Mouse (Mus musculus) thymus, adult 2 months (tissue): ENCODE data around the gene Anapc11. TPM values are rescaled to one million over a fixed set of nuclear protein-coding genes. Genes with fewer than 3 reads are reported as not detected.

Source experiments
- DNase-seq: peaks from one replicate; pipeline ENCODE4 v3.0.0; 2021
- H3K27ac ChIP-seq: fragments of 200-500 bp; 2 replicates; pipeline ENCODE4 v1.5.1; 2012; ENCODE audit warnings: low read length, control low read depth; ENCODE audit not compliant: control insufficient read depth, insufficient read depth
- H3K27me3 ChIP-seq: fragments of 200-500 bp; 2 replicates; pipeline ENCODE4 v1.6.1; 2012; ENCODE audit warnings: mild to moderate bottlenecking, low read length, moderate library complexity, mixed read lengths; ENCODE audit not compliant: control insufficient read depth, insufficient read depth
- H3K36me3 ChIP-seq: fragments of 200-500 bp; 2 replicates; pipeline ENCODE4 v1.6.1; 2012; ENCODE audit warnings: mild to moderate bottlenecking, low read length, moderate library complexity; ENCODE audit not compliant: control insufficient read depth, insufficient read depth
- H3K4me1 ChIP-seq: fragments of 200-500 bp; replicated peaks from 2 replicates; pipeline ENCODE4 v1.6.1; 2012; ENCODE audit warnings: low read length; ENCODE audit not compliant: control insufficient read depth, insufficient read depth
- H3K4me3 ChIP-seq: fragments of 200-500 bp; 2 replicates; pipeline ENCODE4 v1.5.1; 2012; ENCODE audit warnings: mild to moderate bottlenecking, low read length, control low read depth, moderate library complexity; ENCODE audit not compliant: control insufficient read depth, insufficient read depth
- CTCF ChIP-seq: fragments of 200-500 bp; IDR thresholded peaks from 2 replicates; pipeline ENCODE4 v1.5.1; 2012; ENCODE audit warnings: mild to moderate bottlenecking, control low read depth, low read length, moderate library complexity, borderline replicate concordance; ENCODE audit not compliant: control insufficient read depth, poor library complexity, insufficient read depth; ENCODE audit errors: extremely low read depth
- POLR2A ChIP-seq: fragments of 200-500 bp; IDR thresholded peaks from 2 replicates; pipeline ENCODE4 v1.6.1; 2012; ENCODE audit warnings: mild to moderate bottlenecking, low read length, control low read depth, moderate library complexity; ENCODE audit not compliant: control insufficient read depth, poor library complexity, insufficient read depth; ENCODE audit errors: extremely low read depth
- WGBS: fragments of 180-500 bp; shearing (Covaris S2); methylation state at CpG from one replicate; pipeline ENCODE4 v1.1.7; 2018; 5-methylcytosine and 5-hydroxymethylcytosine counted together
- polyA plus RNA-seq: library from polyadenylated mRNA; depleted of rRNA; stranded (reverse); fragments of >200 nt; gene quantifications from 2 replicates; pipeline ENCODE4 v1.2.3, GENCODE M21; 2012; rRNA removed

Anapc11 gene
- polyA plus RNA-seq, 1 experiment, result 140 TPM

GRCm38 (mm10) chr11:120651872-120652271, 53.7 kb downstream of the Anapc11 start:
- Histone ChIP-seq H3K4me3 (no peak overlapping the region), H3K27ac (no peak overlapping the region), H3K27me3 (no peaks in the 10 kb centered on the region), H3K4me1 (peaks cover 11% of the 10 kb centered on the region), H3K36me3 (no peaks in the 10 kb centered on the region)
- 96% methylated on average over 3 of the region's 3 CpGs for WGBS
- TF ChIP-seq POLR2A, result no peak
- TF ChIP-seq CTCF, result no peak
- no peak for DNase-seq

- H3K27me3 ChIP-seq, result peaks cover 5% of the 10 kb centered on the region; the same call in 1 of the 2 replicates
- no peak overlapping the region for H3K4me3 ChIP-seq
- no peak overlapping the region for H3K27ac ChIP-seq
- no peak for TF ChIP-seq POLR2A
- no peak for TF ChIP-seq CTCF
- 0 out of 2 replicates have a peak, but pooled peaks cover 2% of the 10 kb centered on the region for H3K4me1 ChIP-seq
- H3K36me3 ChIP-seq, result no peaks in the 10 kb centered on the region
- DNase-seq, result no peak
- 89% methylated on average over 3 of the region's 3 CpGs for WGBS
Observed at GRCm38 (mm10) chr11:120654741-120655140, 56.5 kb downstream of the Anapc11 start.

DNA sequence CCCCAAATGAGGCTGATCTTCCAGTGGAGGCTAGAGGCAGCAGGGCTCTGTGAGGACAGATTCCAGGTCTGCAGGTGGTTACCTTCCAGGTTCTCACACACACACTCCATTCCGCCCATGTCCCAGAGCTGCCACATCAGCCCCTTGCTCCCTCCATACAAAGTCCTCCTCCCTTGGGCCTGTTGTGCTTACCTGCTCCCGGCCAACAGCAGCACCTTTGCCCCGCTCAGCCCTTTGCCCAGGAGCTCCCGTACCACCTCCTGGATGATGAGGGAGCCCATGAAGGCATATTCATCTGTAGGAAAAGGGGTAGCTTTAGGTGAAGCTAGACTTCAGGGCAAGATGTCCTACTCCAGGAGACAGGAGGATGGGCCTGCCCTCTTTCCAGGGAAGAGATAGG, 59.1 kb downstream of the Anapc11 start:
- Histone ChIP-seq H3K27me3 (peaks cover 21% of the 10 kb centered on the region), H3K4me3 (no peak overlapping the region), H3K27ac (no peak overlapping the region), H3K4me1 (peaks cover 14% of the 10 kb centered on the region), H3K36me3 (no peaks in the 10 kb centered on the region)
- TF ChIP-seq POLR2A (no peak), CTCF (no peak)
- 96% methylated on average over 4 of the region's 4 CpGs for WGBS
- no peak for DNase-seq

Other genes starting within 250 kb of the Anapc11 start
- gene Actg1, start 249.9 kb upstream of the Anapc11 start, polyA plus RNA-seq, result 1,233 and 1,455 TPM in 2 replicates
- gene Fscn2, start 236.9 kb upstream of the Anapc11 start, polyA plus RNA-seq, result 0.19 and 0.37 TPM in 2 replicates
- 59.7 and 64.4 TPM in 2 replicates for gene Faap100, start 219.7 kb upstream of the Anapc11 start, polyA plus RNA-seq
- gene Nploc4, start 160.7 kb upstream of the Anapc11 start, polyA plus RNA-seq, result 71.4 and 86.4 TPM in 2 replicates
- gene Tspan10, start 155.8 kb upstream of the Anapc11 start, polyA plus RNA-seq, result 16.8 and 24.0 TPM in 2 replicates
- gene Pde6g, start 144.9 kb upstream of the Anapc11 start, polyA plus RNA-seq, result 0.55 and 0.64 TPM in 2 replicates
- gene Oxld1, start 140.4 kb upstream of the Anapc11 start, polyA plus RNA-seq, result 15.5 and 17.3 TPM in 2 replicates
- gene Ccdc137, start 140.3 kb upstream of the Anapc11 start, polyA plus RNA-seq, result 25.6 and 30.1 TPM in 2 replicates
- 25.9 and 28.4 TPM in 2 replicates for gene Arl16, start 130.8 kb upstream of the Anapc11 start, polyA plus RNA-seq
- gene Mrpl12, start 113.8 kb upstream of the Anapc11 start, polyA plus RNA-seq, result 89.6 and 92.3 TPM in 2 replicates
- gene Slc25a10, start 106.6 kb upstream of the Anapc11 start, polyA plus RNA-seq, result 102 and 103 TPM in 2 replicates
- gene Gcgr, start 67.7 kb upstream of the Anapc11 start, polyA plus RNA-seq, result 1.0 TPM in 2 replicates
- gene Mcrip1, start 48.7 kb upstream of the Anapc11 start, polyA plus RNA-seq, result 167 and 191 TPM in 2 replicates
- gene Ppp1r27, start 47.3 kb upstream of the Anapc11 start, polyA plus RNA-seq, result 5.0 and 6.4 TPM in 2 replicates
- 125 and 139 TPM in 2 replicates for gene P4hb, start 25.2 kb upstream of the Anapc11 start, polyA plus RNA-seq
- 1,184 and 1,219 TPM in 2 replicates for gene Arhgdia, start 16.8 kb upstream of the Anapc11 start, polyA plus RNA-seq
- gene Alyref, start 56 bp upstream of the Anapc11 start, polyA plus RNA-seq, result 60.9 and 74.6 TPM in 2 replicates
- 2.2 and 2.8 TPM in 2 replicates for gene Npb, start 10.1 kb downstream of the Anapc11 start, polyA plus RNA-seq
- gene Pcyt2, start 19.5 kb downstream of the Anapc11 start, polyA plus RNA-seq, result 247 and 260 TPM in 2 replicates
- 169 and 184 TPM in 2 replicates for gene Sirt7, start 26.8 kb downstream of the Anapc11 start, polyA plus RNA-seq
- gene Mafg, start 35.2 kb downstream of the Anapc11 start, polyA plus RNA-seq, result 33.6 and 35.5 TPM in 2 replicates
- gene Pycr1, start 45.3 kb downstream of the Anapc11 start, polyA plus RNA-seq, result 2.8 and 3.4 TPM in 2 replicates
- gene Myadml2, start 49.7 kb downstream of the Anapc11 start, polyA plus RNA-seq, result 1.2 and 3.2 TPM in 2 replicates
- 0.24 and 0.89 TPM in 2 replicates for gene Notum, start 62.8 kb downstream of the Anapc11 start, polyA plus RNA-seq
- gene Aspscr1, start 74.6 kb downstream of the Anapc11 start, polyA plus RNA-seq, result 170 and 183 TPM in 2 replicates
- 103 and 112 TPM in 2 replicates for gene Cenpx, start 115.3 kb downstream of the Anapc11 start, polyA plus RNA-seq
- 69.2 and 77.3 TPM in 2 replicates for gene Lrrc45, start 115.5 kb downstream of the Anapc11 start, polyA plus RNA-seq
- 22.8 and 26.3 TPM in 2 replicates for gene Rac3, start 123.0 kb downstream of the Anapc11 start, polyA plus RNA-seq
- 78.4 and 126 TPM in 2 replicates for gene Dcxr, start 128.9 kb downstream of the Anapc11 start, polyA plus RNA-seq
- gene Cbr2, start 133.7 kb downstream of the Anapc11 start, polyA plus RNA-seq, result 426 and 617 TPM in 2 replicates
- 3.3 and 4.5 TPM in 2 replicates for gene Hmga1b, start 164.4 kb downstream of the Anapc11 start, polyA plus RNA-seq
- gene Rfng, start 185.8 kb downstream of the Anapc11 start, polyA plus RNA-seq, result 87.4 and 102 TPM in 2 replicates
- 171 and 193 TPM in 2 replicates for gene Gps1, start 185.9 kb downstream of the Anapc11 start, polyA plus RNA-seq
- gene Dus1l, start 198.0 kb downstream of the Anapc11 start, polyA plus RNA-seq, result 65.8 and 70.3 TPM in 2 replicates
- gene Fasn, start 226.1 kb downstream of the Anapc11 start, polyA plus RNA-seq, result 973 and 1,776 TPM in 2 replicates